Mouse (Mus musculus): ENCODE measurements around the gene Clpp. TPM values are rescaled to one million over a fixed set of nuclear protein-coding genes. Genes with fewer than 3 reads are reported as not detected.

The Clpp gene
- 47.7 and 59.9 TPM in 2 replicates for polyA plus RNA-seq (2011; ENCODE audit: insufficient read depth, insufficient read length, low read depth, missing spikeins)

GRCm38 (mm10) chr17:56990115-56990746, at the start of gene Clpp:
Gene Clpp (plus strand): TSS chr17:56990305.
- H3K27ac ChIP-seq (ENCODE audit: insufficient read depth, low read length), result peak within 1 kb of the TSS; percentile 80
- peaks cover 26% of the 10 kb centered on the region for H3K36me3 ChIP-seq (ENCODE audit: control insufficient read depth, insufficient read depth, low read length, poor library complexity, severe bottlenecking)

GRCm38 (mm10) chr17:56950915-56951314, 39.2 kb upstream of the Clpp start:
- no peak overlapping the region for H3K4me3 ChIP-seq (ENCODE audit: low read depth, low read length)
- no peaks in the 10 kb centered on the region for H3K4me1 ChIP-seq (ENCODE audit: control insufficient read depth, insufficient read depth, low read length)
- H3K36me3 ChIP-seq (ENCODE audit: control insufficient read depth, insufficient read depth, low read length, poor library complexity, severe bottlenecking), result no peaks in the 10 kb centered on the region
- no peaks in the 10 kb centered on the region for H3K27me3 ChIP-seq (ENCODE audit: control insufficient read depth, insufficient read depth, low read length, poor library complexity, severe bottlenecking)
- no peaks in the 10 kb centered on the region for H3K9me3 ChIP-seq (replicated peaks; ENCODE audit: control insufficient read depth, insufficient read depth, low read length, poor library complexity, severe bottlenecking)
- no peak for TF ChIP-seq POLR2A (IDR thresholded peaks at IDR 0.05; ENCODE audit: insufficient read depth, low read length)
- TF ChIP-seq CTCF (IDR thresholded peaks at IDR 0.05; ENCODE audit: low read depth, low read length), result peak; percentile 99
- TF ChIP-seq EP300 (IDR thresholded peaks at IDR 0.05; ENCODE audit: insufficient read depth, low read depth, low read length), result no peak
- no peak overlapping the region for H3K27ac ChIP-seq (ENCODE audit: insufficient read depth, low read length)
- H3K9ac ChIP-seq (ENCODE audit: low read depth, poor library complexity, severe bottlenecking), result no peak overlapping the region

More at GRCm38 (mm10) chr17:56990115-56990746, at the start of gene Clpp:
- Histone ChIP-seq H3K4me1 (ENCODE audit: control insufficient read depth, insufficient read depth, low read length) (peaks cover 3% of the 10 kb centered on the region), H3K27me3 (ENCODE audit: control insufficient read depth, insufficient read depth, low read length, poor library complexity, severe bottlenecking) (no peaks in the 10 kb centered on the region), H3K4me3 (ENCODE audit: low read depth, low read length) (peak within 1 kb of the TSS; percentile 81), H3K9me3 (replicated peaks; ENCODE audit: control insufficient read depth, insufficient read depth, low read length, poor library complexity, severe bottlenecking) (no peaks in the 10 kb centered on the region), H3K9ac (ENCODE audit: low read depth, poor library complexity, severe bottlenecking) (peak within 1 kb of the TSS; percentile 60)
- TF ChIP-seq EP300 (IDR thresholded peaks at IDR 0.05; ENCODE audit: insufficient read depth, low read depth, low read length) (no peak), POLR2A (IDR thresholded peaks at IDR 0.05; ENCODE audit: insufficient read depth, low read length) (peak; percentile 84)

GRCm38 (mm10) chr17:56952639-56953038, 37.5 kb upstream of the Clpp start:
- no peak overlapping the region for H3K4me3 ChIP-seq (ENCODE audit: low read depth, low read length)
- H3K36me3 ChIP-seq (ENCODE audit: control insufficient read depth, insufficient read depth, low read length, poor library complexity, severe bottlenecking), result no peaks in the 10 kb centered on the region
- no peak overlapping the region for H3K27ac ChIP-seq (ENCODE audit: insufficient read depth, low read length)
- TF ChIP-seq CTCF (IDR thresholded peaks at IDR 0.05; ENCODE audit: low read depth, low read length) (no peak), EP300 (IDR thresholded peaks at IDR 0.05; ENCODE audit: insufficient read depth, low read depth, low read length) (no peak), POLR2A (IDR thresholded peaks at IDR 0.05; ENCODE audit: insufficient read depth, low read length) (no peak)
- no peak overlapping the region for H3K9ac ChIP-seq (ENCODE audit: low read depth, poor library complexity, severe bottlenecking)
- H3K27me3 ChIP-seq (ENCODE audit: control insufficient read depth, insufficient read depth, low read length, poor library complexity, severe bottlenecking), result no peaks in the 10 kb centered on the region
- no peaks in the 10 kb centered on the region for H3K9me3 ChIP-seq (replicated peaks; ENCODE audit: control insufficient read depth, insufficient read depth, low read length, poor library complexity, severe bottlenecking)
- H3K4me1 ChIP-seq (ENCODE audit: control insufficient read depth, insufficient read depth, low read length), result no peaks in the 10 kb centered on the region

GRCm38 (mm10) chr17:56954871-56955270, 35.2 kb upstream of the Clpp start:
- H3K27me3 ChIP-seq (ENCODE audit: control insufficient read depth, insufficient read depth, low read length, poor library complexity, severe bottlenecking), result no peaks in the 10 kb centered on the region
- H3K36me3 ChIP-seq (ENCODE audit: control insufficient read depth, insufficient read depth, low read length, poor library complexity, severe bottlenecking), result no peaks in the 10 kb centered on the region
- no peaks in the 10 kb centered on the region for H3K4me1 ChIP-seq (ENCODE audit: control insufficient read depth, insufficient read depth, low read length)
- H3K9me3 ChIP-seq (replicated peaks; ENCODE audit: control insufficient read depth, insufficient read depth, low read length, poor library complexity, severe bottlenecking), result no peaks in the 10 kb centered on the region
- no peak overlapping the region for H3K9ac ChIP-seq (ENCODE audit: low read depth, poor library complexity, severe bottlenecking)
- no peak for TF ChIP-seq CTCF (IDR thresholded peaks at IDR 0.05; ENCODE audit: low read depth, low read length)
- no peak overlapping the region for H3K27ac ChIP-seq (ENCODE audit: insufficient read depth, low read length)
- H3K4me3 ChIP-seq (ENCODE audit: low read depth, low read length), result no peak overlapping the region

GRCm38 (mm10) chr17:56957763-56958429, 32.2 kb upstream of the Clpp start:
- H3K4me3 ChIP-seq (ENCODE audit: low read depth, low read length), result 0 out of 2 replicates have a peak overlapping the region, but pooled peaks have one; percentile 8
- H3K36me3 ChIP-seq (ENCODE audit: control insufficient read depth, insufficient read depth, low read length, poor library complexity, severe bottlenecking), result no peaks in the 10 kb centered on the region
- TF ChIP-seq EP300 (IDR thresholded peaks at IDR 0.05; ENCODE audit: insufficient read depth, low read depth, low read length), result 0 out of 2 replicates have a peak, but pooled peaks have one; percentile 12
- TF ChIP-seq CTCF (IDR thresholded peaks at IDR 0.05; ENCODE audit: low read depth, low read length), result no peak

GRCm38 (mm10) chr17:56958667-56959066, 31.4 kb upstream of the Clpp start:
- H3K4me3 ChIP-seq (ENCODE audit: low read depth, low read length), result no peak overlapping the region
- no peak for TF ChIP-seq POLR2A (IDR thresholded peaks at IDR 0.05; ENCODE audit: insufficient read depth, low read length)
- TF ChIP-seq CTCF (IDR thresholded peaks at IDR 0.05; ENCODE audit: low read depth, low read length), result no peak
- no peak for TF ChIP-seq EP300 (IDR thresholded peaks at IDR 0.05; ENCODE audit: insufficient read depth, low read depth, low read length)
- H3K4me1 ChIP-seq (ENCODE audit: control insufficient read depth, insufficient read depth, low read length), result no peaks in the 10 kb centered on the region
- H3K9ac ChIP-seq (ENCODE audit: low read depth, poor library complexity, severe bottlenecking), result no peak overlapping the region
- no peaks in the 10 kb centered on the region for H3K36me3 ChIP-seq (ENCODE audit: control insufficient read depth, insufficient read depth, low read length, poor library complexity, severe bottlenecking)
- H3K9me3 ChIP-seq (replicated peaks; ENCODE audit: control insufficient read depth, insufficient read depth, low read length, poor library complexity, severe bottlenecking), result no peaks in the 10 kb centered on the region
- H3K27me3 ChIP-seq (ENCODE audit: control insufficient read depth, insufficient read depth, low read length, poor library complexity, severe bottlenecking), result no peaks in the 10 kb centered on the region
- H3K27ac ChIP-seq (ENCODE audit: insufficient read depth, low read length), result no peak overlapping the region

More at GRCm38 (mm10) chr17:56957763-56958429, 32.2 kb upstream of the Clpp start:
- no peaks in the 10 kb centered on the region for H3K9me3 ChIP-seq (replicated peaks; ENCODE audit: control insufficient read depth, insufficient read depth, low read length, poor library complexity, severe bottlenecking)
- H3K27me3 ChIP-seq (ENCODE audit: control insufficient read depth, insufficient read depth, low read length, poor library complexity, severe bottlenecking), result no peaks in the 10 kb centered on the region
- H3K4me1 ChIP-seq (ENCODE audit: control insufficient read depth, insufficient read depth, low read length), result no peaks in the 10 kb centered on the region
- H3K9ac ChIP-seq (ENCODE audit: low read depth, poor library complexity, severe bottlenecking), result no peak overlapping the region
- no peak overlapping the region for H3K27ac ChIP-seq (ENCODE audit: insufficient read depth, low read length)

Measured in ES-Bruce4 (cell line).